Mouse (Mus musculus) left cerebral cortex, adult 2 months (tissue): Measurements from ENCODE around the gene Pacsin1. TPM values are rescaled to one million over a fixed set of nuclear protein-coding genes. Genes with fewer than 3 reads are reported as not detected.
A peak's percentile ranks its signal among the peaks of the same experiment; 100 is the strongest.
"Not testable (repeated sequence)": the region's sequence is repeated elsewhere in the genome, so short reads cannot be mapped to it uniquely, and the experiment has no call there.

ENCODE experiments used
- DNase-seq, 2 experiments: peaks; one replicate each; pipeline ENCODE4 v3.0.0; 2021 to 2022; ENCODE audit warnings: low spot score in 2 of 2, mixed read lengths in 1 of 2; ENCODE audit errors: extremely low spot score in 1 of 2
- H3K27ac ChIP-seq: fragments of 200-600 bp; 2 replicates; pipeline ENCODE4 v1.8.1; 2022
- H3K4me3 ChIP-seq: fragments of 200-600 bp; 2 replicates; pipeline ENCODE4 v1.8.1; 2022
- CTCF ChIP-seq: fragments of 200-600 bp; IDR thresholded peaks from 2 replicates; pipeline ENCODE4 v1.8.1; 2022; ENCODE audit warnings: antibody characterized with exemption, mild to moderate bottlenecking, moderate library complexity
- intact Hi-C: fragments of 180-260 bp; cut with DNase I; formaldehyde crosslinking; loops from one replicate; pipeline ENCODE4 v1.15.1; 2025
- total RNA-seq, 2 experiments: library from RNA; stranded (reverse); gene quantifications; 2 replicates each; pipeline ENCODE4 v1.2.3; 2021

Pacsin1 gene
- total RNA-seq, 2 experiments from 2014 or later, result 436 to 459 TPM

- no peak for DNase-seq
- no peak for TF ChIP-seq CTCF
- H3K4me3 ChIP-seq, result no peak overlapping the region
- intact Hi-C loops, result loop anchor here (5.0 kb wide), 2 partner anchors 50 to 125 kb away; no protein-coding TSS in a partner anchor
- H3K27ac ChIP-seq, result no peak overlapping the region; the same call in 1 of the 2 replicates
Observed at GRCm38 (mm10) chr17:27637333-27637732, 18.0 kb upstream of the Pacsin1 start.

- TF ChIP-seq CTCF, result peak; percentile 57
- Histone ChIP-seq H3K27ac (peak overlapping the region; percentile 89), H3K4me3 (no peak overlapping the region)
- intact Hi-C loops, result loop anchor here (1.0 to 5.0 kb wide), 3 partner anchors 17 to 123 kb away; no protein-coding TSS in a partner anchor
- DNase-seq, result peak; percentile 72 to 75
Observed at GRCm38 (mm10) chr17:27638921-27639332, 16.4 kb upstream of the Pacsin1 start.

GRCm38 (mm10) chr17:27639851-27640250, 15.5 kb upstream of the Pacsin1 start:
- H3K27ac ChIP-seq, result peak overlapping the region; percentile 89
- not testable (repeated sequence) for H3K4me3 ChIP-seq, DNase-seq
- intact Hi-C loops, result loop anchor here (1.0 to 5.0 kb wide), 3 partner anchors 16 to 122 kb away; no protein-coding TSS in a partner anchor
- TF ChIP-seq CTCF, result peak; percentile 30

- H3K4me3 ChIP-seq, result no peak overlapping the region
Observed at GRCm38 (mm10) chr17:27642491-27643062, 12.7 kb upstream of the Pacsin1 start.

GRCm38 (mm10) chr17:27643101-27643500, 12.2 kb upstream of the Pacsin1 start:
- no peak for TF ChIP-seq CTCF
- Histone ChIP-seq H3K4me3 (no peak overlapping the region), H3K27ac (peak overlapping the region; percentile 86)
- DNase-seq, result no peak
- intact Hi-C loops, result loop anchor here (2.0 kb wide), 1 partner anchor 34 kb away; no protein-coding TSS in a partner anchor

More at GRCm38 (mm10) chr17:27642491-27643062, 12.7 kb upstream of the Pacsin1 start:
- intact Hi-C loops, result loop anchor here (2.0 kb wide), 1 partner anchor 34 kb away; no protein-coding TSS in a partner anchor
- no peak for TF ChIP-seq CTCF
- peak; percentile 68 to 86 for DNase-seq
- H3K27ac ChIP-seq, result peak overlapping the region; percentile 86

- TF ChIP-seq CTCF, result no peak
- intact Hi-C loops, result loop anchor here (2.0 kb wide), 1 partner anchor 33 kb away; no protein-coding TSS in a partner anchor
- H3K4me3 ChIP-seq, result no peak overlapping the region
- H3K27ac ChIP-seq, result peak overlapping the region; percentile 76
- no peak for DNase-seq
Observed at GRCm38 (mm10) chr17:27643756-27644155, 11.6 kb upstream of the Pacsin1 start.

GRCm38 (mm10) chr17:27644572-27644971, 10.7 kb upstream of the Pacsin1 start:
- TF ChIP-seq CTCF, result peak; percentile 34
- Histone ChIP-seq H3K4me3 (no peak overlapping the region), H3K27ac (no peak overlapping the region)
- intact Hi-C loops, result no loop called here
- DNase-seq, result no peak

GRCm38 (mm10) chr17:27645807-27646206, 9.5 kb upstream of the Pacsin1 start:
- intact Hi-C loops, result no loop called here
- H3K4me3 ChIP-seq, result no peak overlapping the region
- no peak for DNase-seq
- no peak overlapping the region for H3K27ac ChIP-seq
- no peak for TF ChIP-seq CTCF

GRCm38 (mm10) chr17:27650160-27650559, 5.1 kb upstream of the Pacsin1 start:
- peak; percentile 49 to 64 for DNase-seq
- intact Hi-C loops, result loop anchor here (1.0 to 10.0 kb wide), 3 partner anchors 52 to 185 kb away; partner anchors contain the start of gene Snrpc
- TF ChIP-seq CTCF, result peak; percentile 84
- Histone ChIP-seq H3K27ac (no peak overlapping the region), H3K4me3 (no peak overlapping the region)

GRCm38 (mm10) chr17:27650586-27650985, 4.7 kb upstream of the Pacsin1 start:
- Histone ChIP-seq H3K27ac (no peak overlapping the region), H3K4me3 (no peak overlapping the region)

GRCm38 (mm10) chr17:27652046-27652790, 3.1 kb upstream of the Pacsin1 start:
- TF ChIP-seq CTCF, result no peak; the same call in 1 of the 2 replicates
- Histone ChIP-seq H3K27ac (no peak overlapping the region), H3K4me3 (no peak overlapping the region)
- DNase-seq, result no peak
- intact Hi-C loops, result loop anchor here (10.0 kb wide), 1 partner anchor 183 kb away; the partner anchor contains the start of gene Snrpc

More at GRCm38 (mm10) chr17:27650586-27650985, 4.7 kb upstream of the Pacsin1 start:
- intact Hi-C loops, result loop anchor here (1.0 to 10.0 kb wide), 3 partner anchors 52 to 184 kb away; partner anchors contain the start of gene Snrpc
- no peak for TF ChIP-seq CTCF
- DNase-seq, result no peak
